Mouse (Mus musculus): ENCODE results near the gene Csrp1.

Gene Csrp1

GRCm38 (mm10) chr1:135731897-135732684 lies 12.2 kb downstream of the Csrp1 start:
- DNase-seq (ENCODE audit: low spot score in 2 of 2) = no peak

- DNase-seq (ENCODE audit: low spot score in 2 of 2) = no peak
Measured at GRCm38 (mm10) chr1:135734225-135734937, 14.5 kb downstream of the Csrp1 start.

GRCm38 (mm10) chr1:135735460-135735859 lies 15.6 kb downstream of the Csrp1 start:
- no peak for DNase-seq (ENCODE audit: low spot score in 2 of 2)

- no peak for DNase-seq (ENCODE audit: low spot score in 2 of 2)
Measured at GRCm38 (mm10) chr1:135744987-135745386, 25.1 kb downstream of the Csrp1 start.

GRCm38 (mm10) chr1:135746248-135746647 lies 26.4 kb downstream of the Csrp1 start:
- no peak for DNase-seq (ENCODE audit: low spot score in 2 of 2)

GRCm38 (mm10) chr1:135752737-135753348 lies 33.0 kb downstream of the Csrp1 start:
- peak; percentile 86 to 95 for DNase-seq (ENCODE audit: low spot score in 2 of 2)

GRCm38 (mm10) chr1:135755287-135755686 lies 35.4 kb downstream of the Csrp1 start:
- DNase-seq (ENCODE audit: low spot score in 2 of 2) = no peak

GRCm38 (mm10) chr1:135755913-135756312 lies 36.1 kb downstream of the Csrp1 start:
- DNase-seq (ENCODE audit: low spot score in 2 of 2) = no peak

GRCm38 (mm10) chr1:135757287-135757686 lies 37.4 kb downstream of the Csrp1 start:
- DNase-seq (ENCODE audit: low spot score in 2 of 2) = no peak

- no peak for DNase-seq (ENCODE audit: low spot score in 2 of 2)
Measured at GRCm38 (mm10) chr1:135759685-135760084, 39.8 kb downstream of the Csrp1 start.

GRCm38 (mm10) chr1:135760216-135760615 lies 40.4 kb downstream of the Csrp1 start:
- DNase-seq (ENCODE audit: low spot score in 2 of 2) = no peak

GRCm38 (mm10) chr1:135761728-135762127 lies 41.9 kb downstream of the Csrp1 start:
- DNase-seq (ENCODE audit: low spot score in 2 of 2) = no peak

GRCm38 (mm10) chr1:135763503-135764205 lies 43.8 kb downstream of the Csrp1 start:
- DNase-seq (ENCODE audit: low spot score in 2 of 2) = no peak

- DNase-seq (ENCODE audit: low spot score in 2 of 2) = no peak
Measured at GRCm38 (mm10) chr1:135764206-135764528, 44.3 kb downstream of the Csrp1 start.

GRCm38 (mm10) chr1:135765645-135766591 lies 46.1 kb downstream of the Csrp1 start, which contains the start of gene Phlda3:
Phlda3 (plus strand) TSS chr1:135766119.
- DNase-seq (ENCODE audit: low spot score in 2 of 2) = peak; percentile 24 to 76

- DNase-seq (ENCODE audit: low spot score in 2 of 2) = no peak
Measured at GRCm38 (mm10) chr1:135766592-135767306, 46.9 kb downstream of the Csrp1 start.

GRCm38 (mm10) chr1:135767324-135767890 lies 47.5 kb downstream of the Csrp1 start:
- no peak for DNase-seq (ENCODE audit: low spot score in 2 of 2)

- no peak for DNase-seq (ENCODE audit: low spot score in 2 of 2)
Measured at GRCm38 (mm10) chr1:135768400-135768799, 48.5 kb downstream of the Csrp1 start.

GRCm38 (mm10) chr1:135770237-135770636 lies 50.4 kb downstream of the Csrp1 start:
- DNase-seq (ENCODE audit: low spot score in 2 of 2) = no peak
